In genomic region chr4:132884844-132885374, GRCm38 (mm10) we compare ENCODE assay signal across 8 mouse cellular contexts. TPM values are rescaled to one million over a fixed set of nuclear protein-coding genes. Genes with fewer than 3 reads are reported as not detected.
DNase-seq lines count a peak whose midpoint lies in the region; ATAC-seq and TF ChIP-seq lines count a peak whose summit lies in the region.

No protein-coding gene starts in this region.

- no peaks in the 10 kb centered on the region for H3K9me3 ChIP-seq in heart, embryonic 11.5 days (replicated peaks; ENCODE audit: control insufficient read depth, low read length)
- no peaks in the 10 kb centered on the region for H3K9me3 ChIP-seq in hindbrain, embryonic 15.5 days
- H3K9me3 ChIP-seq in lung, embryonic 15.5 days: no peaks in the 10 kb centered on the region

- no peak for TF ChIP-seq POLR2A in bone marrow macrophage, adult 2 months (IDR thresholded peaks at IDR 0.05; ENCODE audit: borderline replicate concordance, low read depth, low read length)

- peak overlapping the region; percentile 66 for H3K27ac ChIP-seq in heart, embryonic 11.5 days (ENCODE audit: low read depth, low read length)
- H3K27ac ChIP-seq in bone marrow macrophage, adult 2 months (ENCODE audit: insufficient read depth, low read depth, low read length): peak overlapping the region; percentile 17; the same call in 1 of the 2 replicates
- H3K27ac ChIP-seq in hindbrain, embryonic 15.5 days (replicated peaks): peak overlapping the region; percentile 86
- peak overlapping the region; percentile 90 for H3K27ac ChIP-seq in lung, embryonic 15.5 days

- peak; percentile 43; the same call in 1 of the 2 replicates for ATAC-seq in heart, embryonic 11.5 days (replicated peaks; ENCODE audit: insufficient number of reproducible peaks, low FRiP score, low TSS enrichment)
- ATAC-seq in hindbrain, embryonic 15.5 days (ENCODE audit: low FRiP score, low read depth): no peak
- ATAC-seq in lung, embryonic 15.5 days (ENCODE audit: borderline replicate concordance, extremely low read depth, low FRiP score, low TSS enrichment): 0 out of 2 replicates have a peak, but pooled peaks have one; percentile 27

- peaks cover 8% of the 10 kb centered on the region for H3K4me1 ChIP-seq in heart, embryonic 11.5 days (ENCODE audit: control insufficient read depth, insufficient read depth, low read length)
- peaks cover 19% of the 10 kb centered on the region for H3K4me1 ChIP-seq in bone marrow macrophage, adult 2 months (ENCODE audit: control insufficient read depth, insufficient read depth, low read length)
- H3K4me1 ChIP-seq in hindbrain, embryonic 15.5 days (replicated peaks): peaks cover 29% of the 10 kb centered on the region
- peaks cover 22% of the 10 kb centered on the region for H3K4me1 ChIP-seq in lung, embryonic 15.5 days

- peak overlapping the region; percentile 93 for H3K4me3 ChIP-seq in heart, embryonic 11.5 days (ENCODE audit: low read depth, low read length)
- peak overlapping the region; percentile 93 for H3K4me3 ChIP-seq in bone marrow macrophage, adult 2 months (ENCODE audit: insufficient read depth, low read length)
- peak overlapping the region; percentile 85 for H3K4me3 ChIP-seq in hindbrain, embryonic 15.5 days
- peak overlapping the region; percentile 92 for H3K4me3 ChIP-seq in lung, embryonic 15.5 days

- TF ChIP-seq CTCF in bone marrow macrophage, adult 2 months (IDR thresholded peaks at IDR 0.05; ENCODE audit: low read depth, low read length): no peak

- DNase-seq in heart, adult 8-10 months (ENCODE audit: low spot score): no peak
- no peak for DNase-seq in right cerebral cortex, postnatal 25 days
- no peak for DNase-seq in spleen, adult 18-20 months
- DNase-seq in testis, postnatal 14 days (ENCODE audit: low spot score): no peak

- peak overlapping the region; percentile 82 for H3K4me2 ChIP-seq in heart, embryonic 11.5 days
- peak overlapping the region; percentile 87 for H3K4me2 ChIP-seq in hindbrain, embryonic 15.5 days
- peak overlapping the region; percentile 84 for H3K4me2 ChIP-seq in lung, embryonic 15.5 days

- peak overlapping the region; percentile 97 for H3K9ac ChIP-seq in heart, embryonic 11.5 days (ENCODE audit: low read depth, low read length)
- H3K9ac ChIP-seq in hindbrain, embryonic 15.5 days: peak overlapping the region; percentile 82
- H3K9ac ChIP-seq in lung, embryonic 15.5 days: peak overlapping the region; percentile 97

- WGBS in heart, embryonic 11.5 days (ENCODE audit: insufficient replicate concordance): 14% methylated on average over 9 of the region's 9 CpGs
- 14% methylated on average over 9 of the region's 9 CpGs for WGBS in hindbrain, embryonic 15.5 days
- 8% methylated on average over 9 of the region's 9 CpGs for WGBS in lung, embryonic 15.5 days

- no peaks in the 10 kb centered on the region for H3K36me3 ChIP-seq in heart, embryonic 11.5 days (ENCODE audit: control insufficient read depth, insufficient read depth, low read length)
- no peaks in the 10 kb centered on the region for H3K36me3 ChIP-seq in hindbrain, embryonic 15.5 days
- peaks cover 6% of the 10 kb centered on the region; the same call in 1 of the 2 replicates for H3K36me3 ChIP-seq in lung, embryonic 15.5 days

- no peaks in the 10 kb centered on the region for H3K27me3 ChIP-seq in heart, embryonic 11.5 days (ENCODE audit: control insufficient read depth, insufficient read depth, low read length)
- no peaks in the 10 kb centered on the region for H3K27me3 ChIP-seq in hindbrain, embryonic 15.5 days
- H3K27me3 ChIP-seq in lung, embryonic 15.5 days: no peaks in the 10 kb centered on the region

RNA-seq across cellular contexts. Expression of gene Stx12, which starts 0.6 kb away (rescaled TPM):
- 66.8 and 67.5 TPM in 2 replicates for polyA plus RNA-seq in heart, embryonic 11.5 days (2014; fragmentation: Nextera tagmentation; extraction: Ambion mirVana)
- total RNA-seq in heart, adult 8-10 months (2022): 10 to 100 TPM; 33.9 to 34.3 (median 34.1) TPM
- 78.3 and 87.6 TPM in 2 replicates for polyA plus RNA-seq in bone marrow macrophage, adult 2 months (2012; ENCODE audit: insufficient read depth, insufficient read length, missing spikeins)
- 133 and 145 TPM in 2 replicates for polyA plus RNA-seq in hindbrain, embryonic 15.5 days (2015; fragmentation: Nextera tagmentation; extraction: Ambion mirVana)
- 62.2 and 64.0 TPM in 2 replicates for polyA plus RNA-seq in lung, embryonic 15.5 days (2015; fragmentation: Nextera tagmentation; extraction: Ambion mirVana)

RNA-seq across cellular contexts. Expression of gene Fam76a, which starts 37.4 kb away (rescaled TPM):
- 31.2 and 33.4 TPM in 2 replicates for polyA plus RNA-seq in heart, embryonic 11.5 days (2014; fragmentation: Nextera tagmentation; extraction: Ambion mirVana)
- total RNA-seq in heart, adult 8-10 months (2022): 10 to 100 TPM; 35.4 to 43.7 (median 39.9) TPM
- 36.3 and 37.6 TPM in 2 replicates for polyA plus RNA-seq in bone marrow macrophage, adult 2 months (2012; ENCODE audit: insufficient read depth, insufficient read length, missing spikeins)
- 35.7 and 38.3 TPM in 2 replicates for polyA plus RNA-seq in hindbrain, embryonic 15.5 days (2015; fragmentation: Nextera tagmentation; extraction: Ambion mirVana)
- polyA plus RNA-seq in lung, embryonic 15.5 days (2015; fragmentation: Nextera tagmentation; extraction: Ambion mirVana): 43.0 and 45.8 TPM in 2 replicates

RNA-seq across cellular contexts. Expression of gene Ppp1r8, which starts 41.9 kb away (rescaled TPM):
- 40.3 and 45.5 TPM in 2 replicates for polyA plus RNA-seq in heart, embryonic 11.5 days (2014; fragmentation: Nextera tagmentation; extraction: Ambion mirVana)
- total RNA-seq in heart, adult 8-10 months (2022): 10 to 100 TPM; 16.3 to 22.2 (median 20.7) TPM
- 24.3 and 28.5 TPM in 2 replicates for polyA plus RNA-seq in bone marrow macrophage, adult 2 months (2012; ENCODE audit: insufficient read depth, insufficient read length, missing spikeins)
- polyA plus RNA-seq in hindbrain, embryonic 15.5 days (2015; fragmentation: Nextera tagmentation; extraction: Ambion mirVana): 49.6 and 53.0 TPM in 2 replicates
- polyA plus RNA-seq in lung, embryonic 15.5 days (2015; fragmentation: Nextera tagmentation; extraction: Ambion mirVana): 52.9 and 54.5 TPM in 2 replicates

Comparison
In these comparisons a context has a peak if more than half of its experiments do, and no peak if none do; other contexts are left out.
1. H3K27ac ChIP-seq: peak in every context shown above with its lines; median percentile 90 in lung, embryonic 15.5 days; 86 in hindbrain, embryonic 15.5 days; 66 in heart, embryonic 11.5 days; 17 in bone marrow macrophage, adult 2 months.